Mouse (Mus musculus): ENCODE measurements around the gene Utrn. TPM values are rescaled to one million over a fixed set of nuclear protein-coding genes. Genes with fewer than 3 reads are reported as not detected.

The Utrn gene
- polyA plus RNA-seq, 1 experiment from 2014 or later = 21.5 TPM

GRCm38 (mm10) chr10:12354106-12354505 lies 515.1 kb downstream of the Utrn start:
- Histone ChIP-seq H3K36me3 (ENCODE audit: control insufficient read depth, insufficient read depth) (no peaks in the 10 kb centered on the region), H3K9me3 (ENCODE audit: control insufficient read depth) (no peaks in the 10 kb centered on the region), H3K27me3 (replicated peaks; ENCODE audit: control insufficient read depth, insufficient read depth, low read length) (no peaks in the 10 kb centered on the region), H3K27ac (ENCODE audit: low read depth, low read length) (no peak overlapping the region), H3K4me1 (replicated peaks; ENCODE audit: control insufficient read depth, insufficient read depth, low read length) (no peaks in the 10 kb centered on the region), H3K9ac (ENCODE audit: low read depth, low read length) (no peak overlapping the region), H3K4me3 (ENCODE audit: low read depth, low read length) (no peak overlapping the region), H3K4me2 (replicated peaks; ENCODE audit: low read depth) (no peak overlapping the region)
- no peak for ATAC-seq
- 70% methylated on average over 5 of the region's 5 CpGs for WGBS
- no peak for TF ChIP-seq CTCF (IDR thresholded peaks at IDR 0.05; ENCODE audit: low read depth)

DNA sequence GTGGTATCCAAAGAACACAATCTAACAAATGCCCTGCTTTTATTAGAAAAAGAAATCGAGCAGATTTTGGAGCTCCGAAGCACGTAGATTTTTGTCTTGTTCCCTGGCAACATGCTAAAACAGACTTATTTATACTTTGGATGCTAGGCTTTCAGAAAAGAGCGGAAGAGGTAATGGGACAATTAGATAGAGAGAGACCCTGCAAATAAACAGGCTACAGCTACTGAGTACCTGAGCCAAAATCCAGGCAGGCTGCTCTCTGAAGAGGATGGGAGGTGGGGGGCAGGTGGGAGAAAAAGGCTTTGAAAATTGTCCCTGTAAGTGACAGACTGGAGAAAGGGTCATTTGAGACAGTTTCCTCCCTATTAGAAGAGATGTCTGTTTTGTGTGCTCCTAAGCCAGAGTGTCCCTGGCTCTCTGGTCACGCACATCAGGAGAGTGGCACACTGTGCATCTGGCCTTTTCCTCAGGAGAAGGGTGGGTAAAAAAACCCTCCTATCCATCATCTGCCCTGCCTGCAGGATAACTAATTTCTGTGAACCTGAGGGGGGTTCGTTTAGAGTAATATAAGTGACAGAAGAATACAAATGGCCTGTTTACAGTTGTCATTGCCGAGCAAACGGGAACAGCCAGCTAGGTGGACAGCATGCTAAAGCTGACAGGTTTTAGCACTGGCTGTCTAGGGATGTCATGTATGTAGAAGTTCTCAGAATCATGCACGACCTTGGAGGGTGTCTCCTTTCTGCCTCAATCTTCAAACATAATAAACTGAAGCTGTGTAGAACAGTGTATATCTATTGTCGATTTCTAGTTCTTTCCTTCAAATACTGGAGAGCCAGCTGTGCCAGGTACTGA lies 529.2 kb downstream of the Utrn start:
- H3K9me3 ChIP-seq (ENCODE audit: control insufficient read depth) = no peaks in the 10 kb centered on the region
- H3K27me3 ChIP-seq (replicated peaks; ENCODE audit: control insufficient read depth, insufficient read depth, low read length) = no peaks in the 10 kb centered on the region
- no peaks in the 10 kb centered on the region for H3K36me3 ChIP-seq (ENCODE audit: control insufficient read depth, insufficient read depth)
- no peak for TF ChIP-seq CTCF (IDR thresholded peaks at IDR 0.05; ENCODE audit: low read depth)
- H3K4me3 ChIP-seq (ENCODE audit: low read depth, low read length) = no peak overlapping the region
- no peak overlapping the region for H3K9ac ChIP-seq (ENCODE audit: low read depth, low read length)
- no peaks in the 10 kb centered on the region for H3K4me1 ChIP-seq (replicated peaks; ENCODE audit: control insufficient read depth, insufficient read depth, low read length)
- 64% methylated on average over 10 of the region's 10 CpGs for WGBS
- H3K4me2 ChIP-seq (replicated peaks; ENCODE audit: low read depth) = no peak overlapping the region
- ATAC-seq = no peak
- no peak overlapping the region for H3K27ac ChIP-seq (ENCODE audit: low read depth, low read length)

- no peak overlapping the region for H3K4me3 ChIP-seq (ENCODE audit: low read depth, low read length)
- 81% methylated on average over 9 of the region's 9 CpGs for WGBS
These were observed 530.0 kb downstream of the Utrn start for GRCm38 (mm10) chr10:12339005-12339703.

More at GRCm38 (mm10) chr10:12339005-12339703, 530.0 kb downstream of the Utrn start:
- no peak overlapping the region for H3K27ac ChIP-seq (ENCODE audit: low read depth, low read length)
- H3K9me3 ChIP-seq (ENCODE audit: control insufficient read depth) = no peaks in the 10 kb centered on the region
- ATAC-seq = no peak
- no peaks in the 10 kb centered on the region for H3K27me3 ChIP-seq (replicated peaks; ENCODE audit: control insufficient read depth, insufficient read depth, low read length)
- TF ChIP-seq CTCF (IDR thresholded peaks at IDR 0.05; ENCODE audit: low read depth) = no peak
- no peak overlapping the region for H3K9ac ChIP-seq (ENCODE audit: low read depth, low read length)
- H3K4me2 ChIP-seq (replicated peaks; ENCODE audit: low read depth) = no peak overlapping the region
- no peaks in the 10 kb centered on the region for H3K4me1 ChIP-seq (replicated peaks; ENCODE audit: control insufficient read depth, insufficient read depth, low read length)
- H3K36me3 ChIP-seq (ENCODE audit: control insufficient read depth, insufficient read depth) = no peaks in the 10 kb centered on the region

Other genes starting within 250 kb of the Utrn start
- gene Stx11, start 94.9 kb upstream of the Utrn start, polyA plus RNA-seq (2015; fragmentation: Nextera tagmentation; extraction: Ambion mirVana) = 0.67 and 1.0 TPM in 2 replicates
- 22.6 and 23.0 TPM in 2 replicates for gene Sf3b5, start 136.0 kb upstream of the Utrn start, polyA plus RNA-seq (2015; fragmentation: Nextera tagmentation; extraction: Ambion mirVana)
- gene Plagl1, start 191.1 kb upstream of the Utrn start, polyA plus RNA-seq (2015; fragmentation: Nextera tagmentation; extraction: Ambion mirVana) = 67.6 and 71.6 TPM in 2 replicates

Data from intestine, postnatal 0 days (tissue).